Mouse (Mus musculus): ENCODE data around the gene Tmem94.

Gene Tmem94

DNA sequence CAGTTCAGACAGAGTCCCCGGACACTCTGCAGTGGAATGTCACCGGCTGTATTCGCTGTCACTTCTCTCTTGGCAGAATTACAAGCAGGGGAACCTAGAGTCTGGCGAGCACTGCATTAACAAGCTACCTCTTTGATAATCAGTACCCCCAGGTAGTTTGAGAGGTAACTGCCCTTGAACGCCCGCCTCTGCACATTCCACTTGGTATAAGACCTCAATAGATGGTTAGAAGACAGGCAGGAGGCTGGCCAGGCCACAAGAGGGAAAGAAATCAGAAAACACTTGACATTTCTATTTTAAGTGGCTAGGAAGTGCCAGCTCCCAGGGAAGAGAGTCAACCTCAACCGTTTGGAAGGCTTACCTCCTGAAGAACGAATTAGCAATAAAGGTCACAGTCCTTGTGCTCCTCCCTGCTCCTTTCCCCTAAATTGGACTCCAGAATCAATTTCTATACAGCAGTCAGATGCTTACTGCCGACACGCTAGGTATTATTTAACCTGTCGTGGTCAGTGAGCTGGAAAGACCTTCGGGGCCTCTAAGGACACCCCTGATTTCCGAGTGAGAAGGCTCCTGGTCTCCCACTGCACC lies 1.2 kb downstream of the Tmem94 start:
- no peak for DNase-seq (ENCODE audit: low spot score in 2 of 2)

GRCm38 (mm10) chr11:115766981-115767380 lies 1.7 kb downstream of the Tmem94 start:
- no peak for DNase-seq (ENCODE audit: low spot score in 2 of 2)

DNA sequence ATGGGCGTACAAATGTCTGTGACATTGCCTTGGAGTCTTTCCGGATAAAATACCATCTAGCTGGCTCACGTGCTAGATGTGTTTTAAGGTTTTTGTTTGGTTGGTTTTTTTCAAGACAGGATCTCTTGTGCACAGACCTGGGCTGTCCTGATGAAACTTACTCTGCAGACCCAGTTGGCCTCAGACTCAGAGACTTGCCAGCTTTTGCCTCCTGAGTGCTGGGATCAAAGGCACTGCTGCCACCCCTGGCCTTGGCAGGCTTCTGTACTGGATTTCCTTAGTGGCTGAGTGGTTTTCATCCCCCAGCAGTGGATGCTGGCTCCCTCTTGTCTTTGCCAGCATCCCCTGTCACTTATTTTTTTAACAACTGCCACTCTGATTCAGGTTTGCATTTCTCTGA lies 3.7 kb downstream of the Tmem94 start:
- DNase-seq (ENCODE audit: low spot score in 2 of 2), result no peak

DNA sequence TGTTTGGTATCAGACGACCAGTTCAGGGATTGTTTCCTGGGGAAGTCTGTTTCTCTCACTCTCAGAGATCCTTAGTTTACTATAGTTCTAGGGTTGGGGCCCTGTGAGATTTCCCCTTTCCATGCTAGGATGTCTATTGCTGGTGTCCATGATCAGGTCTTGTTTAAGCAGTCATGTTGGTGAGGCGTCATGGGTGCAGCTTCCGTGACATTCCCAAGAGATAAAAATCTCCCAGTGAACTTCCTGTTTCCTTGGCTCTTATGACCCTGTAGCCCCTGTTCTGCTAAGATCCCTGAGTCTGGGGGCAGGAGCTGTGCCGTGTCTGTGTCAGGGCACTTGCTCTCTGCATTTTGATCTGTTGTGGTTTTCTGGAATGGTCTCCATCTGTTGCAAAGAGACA lies 9.4 kb downstream of the Tmem94 start:
- no peak for DNase-seq (ENCODE audit: low spot score in 2 of 2)

DNA sequence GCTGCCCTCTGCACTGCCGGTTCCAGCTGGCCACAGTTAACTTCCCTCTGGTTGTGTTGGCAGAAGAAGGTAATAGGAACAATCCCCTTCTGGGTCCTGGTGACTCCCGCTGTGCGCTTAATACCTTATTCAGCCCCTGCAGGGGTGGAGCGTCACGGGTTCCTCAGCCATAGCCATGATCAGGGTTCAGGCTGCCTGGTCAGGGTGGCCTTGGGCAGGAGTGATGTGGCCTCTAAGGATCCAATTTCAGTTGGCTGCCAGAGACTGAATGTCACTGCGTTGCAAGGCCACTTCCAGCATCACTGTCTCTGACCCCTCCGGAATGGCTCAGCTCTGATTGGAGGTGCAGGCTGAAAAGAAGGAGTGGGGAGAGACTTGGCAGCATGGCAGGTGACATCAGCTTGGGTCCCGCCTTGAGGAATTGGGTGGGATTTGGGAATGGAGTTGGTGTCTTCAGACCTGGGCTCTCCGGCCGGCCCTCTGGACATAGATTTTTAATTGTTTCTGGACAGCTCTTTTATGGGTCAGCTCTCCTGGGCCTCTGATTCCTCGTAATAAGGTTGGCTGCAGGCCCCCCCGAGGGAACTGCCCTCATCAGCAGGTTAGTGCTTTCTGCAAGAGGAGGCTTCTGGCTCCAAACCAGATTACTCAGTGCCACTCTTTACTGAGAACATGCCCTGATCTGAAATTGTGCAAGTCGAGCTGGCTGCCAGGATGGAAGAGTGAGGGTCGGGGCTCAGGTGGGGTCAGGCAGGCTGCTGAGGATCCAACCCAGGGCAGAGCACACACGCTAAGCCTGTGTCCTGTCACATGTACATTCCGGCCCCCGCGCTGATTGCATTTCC lies 10.8 kb downstream of the Tmem94 start:
- DNase-seq (ENCODE audit: low spot score in 2 of 2), result no peak

DNA sequence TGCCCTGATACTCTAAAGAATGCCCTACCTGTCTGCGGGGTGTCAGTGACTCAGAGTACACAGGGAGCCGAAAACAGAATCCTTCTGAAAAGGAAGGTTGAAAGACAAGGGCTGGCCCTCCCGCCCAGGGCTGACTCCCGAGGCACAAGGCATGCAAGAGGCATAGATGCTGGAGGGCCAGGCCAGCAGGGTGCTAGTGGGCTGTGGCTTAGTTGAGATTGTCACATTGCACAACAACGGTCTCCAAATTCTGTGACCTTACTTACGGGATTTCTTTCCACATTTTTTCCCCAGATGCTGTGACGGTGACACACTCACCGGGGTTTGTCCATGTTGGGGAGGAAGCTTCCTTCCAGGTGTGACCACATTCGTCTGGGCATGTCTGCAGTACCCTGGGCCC lies 11.7 kb downstream of the Tmem94 start:
- DNase-seq (ENCODE audit: low spot score in 2 of 2), result no peak

- DNase-seq (ENCODE audit: low spot score in 2 of 2), result no peak
Measured at GRCm38 (mm10) chr11:115777487-115778335, 12.5 kb downstream of the Tmem94 start.

DNA sequence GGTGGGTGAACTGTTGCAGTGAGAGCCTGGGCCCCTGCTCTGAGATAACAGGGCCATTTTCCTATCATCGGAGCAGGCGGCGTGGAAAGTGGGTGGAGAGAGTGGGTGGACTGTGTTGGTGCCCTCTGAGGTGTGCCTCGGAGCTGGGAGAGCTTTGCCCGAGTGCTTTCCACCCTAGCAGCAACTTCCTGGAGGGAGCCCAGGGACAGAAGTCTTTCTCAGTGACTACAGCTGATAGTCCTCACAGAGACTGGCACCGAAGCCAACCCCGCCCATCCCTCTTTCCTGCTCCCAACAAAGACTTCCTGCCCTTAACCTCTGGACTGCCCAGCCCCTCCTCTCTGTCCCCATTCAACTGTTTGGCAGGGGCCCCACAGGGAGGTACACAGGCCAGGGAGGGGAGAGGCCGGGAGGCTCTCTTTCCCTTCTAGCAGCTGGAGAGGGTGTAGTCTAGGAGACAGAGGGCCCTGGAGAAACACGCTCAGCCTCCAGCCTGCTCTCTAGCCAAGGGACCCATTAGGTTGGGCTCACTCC lies 13.9 kb downstream of the Tmem94 start:
- no peak for DNase-seq (ENCODE audit: low spot score in 2 of 2)

DNA sequence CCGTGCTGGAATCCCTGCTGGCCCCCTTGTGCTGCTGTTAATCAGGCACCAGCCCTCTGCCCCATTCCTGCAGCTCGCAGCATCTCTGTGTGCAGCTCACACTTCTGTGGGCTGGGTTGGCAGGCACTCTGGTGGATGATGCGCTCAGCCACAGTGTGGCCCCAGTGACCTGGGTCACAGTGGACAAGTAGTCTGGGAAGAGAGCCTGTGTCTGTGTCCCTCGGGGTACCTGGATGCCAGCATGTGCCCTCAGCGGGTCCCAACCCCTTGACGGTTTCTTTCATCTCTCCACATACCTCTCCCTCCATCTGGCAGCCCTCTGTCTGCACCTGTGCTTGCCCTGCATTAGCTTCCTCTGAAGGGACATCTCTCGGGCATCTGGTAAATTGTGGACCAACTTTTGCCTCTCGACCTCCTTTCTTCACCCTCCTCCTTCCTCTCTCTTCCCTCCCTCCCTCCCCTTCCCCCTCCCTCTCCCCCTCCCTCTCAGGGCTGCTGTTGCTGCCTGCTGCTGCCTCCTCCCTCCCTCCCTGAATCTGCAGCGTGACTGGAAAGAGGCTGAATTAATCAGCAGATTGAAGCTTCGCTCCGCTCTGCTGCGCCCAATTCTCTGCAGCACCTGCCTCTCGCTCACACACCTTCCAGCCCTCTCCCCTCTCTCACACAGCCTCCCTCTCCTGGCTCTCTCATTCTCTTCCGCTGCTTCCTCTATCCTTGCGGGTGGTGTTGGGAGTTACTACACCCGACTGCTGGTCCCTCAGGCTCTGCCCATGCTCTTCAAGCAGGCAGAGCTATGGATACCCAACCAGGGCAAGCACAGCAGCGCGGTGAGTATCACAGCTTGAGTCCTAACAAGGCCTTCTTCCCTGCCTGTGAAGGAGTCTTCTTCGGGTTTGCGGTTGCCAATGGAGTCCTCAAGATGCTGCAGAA lies 15.2 kb downstream of the Tmem94 start:
- no peak for DNase-seq (ENCODE audit: low spot score in 2 of 2)

GRCm38 (mm10) chr11:115786473-115786872 lies 21.2 kb downstream of the Tmem94 start:
- DNase-seq (ENCODE audit: low spot score in 2 of 2), result no peak

DNA sequence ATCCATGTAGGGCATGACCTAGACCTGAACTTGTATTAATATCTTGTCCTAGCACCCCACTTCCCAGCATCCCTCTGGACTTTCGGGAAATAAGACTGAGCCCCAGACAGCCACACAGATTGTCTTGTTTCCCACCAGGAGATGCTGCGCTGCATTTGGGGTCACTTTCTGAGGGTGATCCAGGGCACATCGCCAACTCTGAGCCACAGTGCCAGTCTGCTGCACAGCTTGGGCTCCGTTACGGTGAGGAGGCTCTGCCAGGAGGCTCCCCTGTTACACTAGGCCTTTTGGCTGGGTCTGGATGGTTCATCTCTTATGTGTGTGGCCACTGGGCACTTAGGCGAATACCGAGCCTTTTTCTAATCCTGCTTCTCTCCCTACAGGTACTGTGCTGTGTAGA lies 24.6 kb downstream of the Tmem94 start:
- no peak for DNase-seq (ENCODE audit: low spot score in 2 of 2)

- no peak for DNase-seq (ENCODE audit: low spot score in 2 of 2)
Measured at GRCm38 (mm10) chr11:115791919-115792318, 26.7 kb downstream of the Tmem94 start.

- no peak for DNase-seq (ENCODE audit: low spot score in 2 of 2)
Measured at GRCm38 (mm10) chr11:115792353-115792752, 27.1 kb downstream of the Tmem94 start.

DNA sequence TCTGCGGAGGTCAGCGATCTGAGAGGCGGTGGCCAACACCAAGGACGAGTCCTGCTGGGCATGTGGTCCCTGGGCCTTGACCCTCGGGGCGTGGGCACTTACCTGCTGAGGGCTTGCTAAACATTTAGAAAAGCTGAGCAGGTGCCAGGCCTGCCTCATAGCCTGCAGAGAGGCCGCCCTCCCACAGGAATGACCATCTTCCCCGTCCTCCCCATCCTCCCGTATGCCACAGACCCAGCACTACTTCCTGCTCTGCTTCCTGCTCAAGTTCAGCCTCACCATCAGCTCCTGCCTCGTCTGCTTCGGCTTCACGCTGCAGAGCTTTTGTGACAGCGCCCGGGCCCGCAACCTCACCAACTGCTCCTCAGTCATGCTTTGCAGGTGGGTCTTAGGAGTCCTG lies 31.7 kb downstream of the Tmem94 start:
- DNase-seq (ENCODE audit: low spot score in 2 of 2), result no peak

- DNase-seq (ENCODE audit: low spot score in 2 of 2), result no peak
Measured at GRCm38 (mm10) chr11:115797665-115798064, 32.4 kb downstream of the Tmem94 start.

DNA sequence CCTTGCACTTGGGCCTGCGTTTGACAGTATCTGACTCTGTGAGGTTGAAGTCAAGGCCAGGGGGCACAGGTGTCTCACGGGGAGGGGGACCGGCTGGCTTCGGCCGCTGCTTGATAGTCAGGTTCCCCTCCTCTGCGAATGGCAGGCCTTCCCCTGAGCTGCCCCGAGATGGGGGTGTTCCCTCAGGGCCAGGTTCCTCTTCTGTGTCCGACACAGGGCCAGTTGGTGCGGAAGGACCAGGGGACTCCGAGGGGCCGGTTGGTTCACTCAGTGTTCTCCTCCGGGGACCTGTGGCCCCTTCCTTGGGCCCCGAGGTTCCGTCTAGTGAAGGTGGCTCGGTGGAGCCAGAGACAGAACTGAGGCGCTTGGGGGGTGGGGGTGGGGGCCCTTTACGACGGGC lies 35.7 kb downstream of the Tmem94 start:
- DNase-seq (ENCODE audit: low spot score in 2 of 2), result no peak

- DNase-seq (ENCODE audit: low spot score in 2 of 2), result no peak
Measured at GRCm38 (mm10) chr11:115803072-115803709, 38.0 kb downstream of the Tmem94 start.

- DNase-seq (ENCODE audit: low spot score in 2 of 2), result no peak
Measured at GRCm38 (mm10) chr11:115805005-115805404, 39.8 kb downstream of the Tmem94 start.

- DNase-seq (ENCODE audit: low spot score in 2 of 2), result no peak
Measured at GRCm38 (mm10) chr11:115806154-115806553, 40.9 kb downstream of the Tmem94 start.

- no peak for DNase-seq (ENCODE audit: low spot score in 2 of 2)
Measured at GRCm38 (mm10) chr11:115807306-115807705, 42.1 kb downstream of the Tmem94 start.

DNA sequence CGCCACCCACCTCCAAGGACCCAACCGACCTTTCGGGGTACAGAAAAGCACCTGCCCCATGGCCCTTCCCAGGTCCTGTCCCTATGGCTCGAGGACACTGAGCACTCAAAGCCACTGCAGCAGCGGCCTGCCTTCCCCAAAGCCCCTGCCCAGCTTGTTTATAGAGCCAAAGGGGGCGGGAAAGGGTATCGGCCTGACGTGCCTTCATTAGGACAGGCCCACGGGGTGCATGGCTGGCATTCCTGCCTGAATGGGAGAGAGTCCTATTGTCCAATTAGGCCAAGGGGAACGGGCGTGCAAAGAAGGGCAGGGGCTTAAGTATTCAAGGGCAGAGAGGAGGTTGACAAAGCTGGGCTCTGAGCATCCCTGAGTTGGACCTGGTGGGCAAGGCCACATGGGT lies 42.7 kb downstream of the Tmem94 start:
- DNase-seq (ENCODE audit: low spot score in 2 of 2), result no peak
